Mouse (Mus musculus) left cerebral cortex, adult 8-10 months (tissue): ENCODE measurements around the gene Parpbp. TPM values are rescaled to one million over a fixed set of nuclear protein-coding genes. Genes with fewer than 3 reads are reported as not detected.

ENCODE experiments used
- total RNA-seq, 4 experiments: library from RNA; stranded (reverse); gene quantifications; 2 replicates each; pipeline ENCODE4 v1.2.4; 2022

Gene Parpbp
- total RNA-seq, 4 experiments from 2014 or later, result 0.72 to 2.1 (median 1.4) TPM

Other genes starting within 250 kb of the Parpbp start
- gene Pmch, start 55.9 kb downstream of the Parpbp start, total RNA-seq, result 1 to 10 TPM; 1.0 to 2.9 (median 1.4) TPM
- gene Nup37, start 51 bp upstream of the Parpbp start, total RNA-seq, result 1 to 10 TPM; 7.7 to 9.5 (median 8.2) TPM
- gene Washc3, start 54.2 kb upstream of the Parpbp start, total RNA-seq, result 10 to 100 TPM; 27.1 to 30.7 (median 27.2) TPM
- gene Dram1, start 232.1 kb upstream of the Parpbp start, total RNA-seq, result 1 to 10 TPM in 1 of 4 experiments, under 1 TPM in 3; 0.65 to 1.9 (median 0.81) TPM
- 10 to 100 TPM; 61.9 to 69.7 (median 63.8) TPM for gene Gnptab, start 232.2 kb upstream of the Parpbp start, total RNA-seq